Mouse (Mus musculus) G1E (cell line): ENCODE data around the gene Helz2.

Experiments
- CTCF ChIP-seq: IDR thresholded peaks from 2 replicates; pipeline ENCODE4 v1.5.1; 2012; ENCODE audit warnings: low read depth, low read length, inconsistent platforms, mixed read lengths
- GATA1 ChIP-seq: IDR thresholded peaks from 2 replicates; pipeline ENCODE4 v1.6.1; 2012; ENCODE audit warnings: borderline replicate concordance, low read length, inconsistent platforms, mixed read lengths
- GATA2 ChIP-seq: IDR thresholded peaks from 2 replicates; pipeline ENCODE4 v1.6.1; 2012; ENCODE audit warnings: low read depth, low read length, inconsistent platforms, borderline replicate concordance

GRCm38 (mm10) chr2:181240806-181241440, 904 bp downstream of the Helz2 start:
- TF ChIP-seq CTCF (no peak), GATA2 (no peak), GATA1 (no peak)
